Mouse (Mus musculus): ENCODE data around the gene Pkd2. TPM values are rescaled to one million over a fixed set of nuclear protein-coding genes. Genes with fewer than 3 reads are reported as not detected.

Pkd2 gene
- polyA plus RNA-seq, 1 experiment from 2014 or later = 11.0 TPM

GRCm38 (mm10) chr5:104425949-104426348, 33.3 kb upstream of the Pkd2 start:
- no peak overlapping the region for H3K4me2 ChIP-seq (replicated peaks; ENCODE audit: low read depth, low read length)
- H3K4me3 ChIP-seq (ENCODE audit: low read depth, low read length) = no peak overlapping the region
- no peak overlapping the region for H3K27ac ChIP-seq (ENCODE audit: low read length)
- no peaks in the 10 kb centered on the region for H3K36me3 ChIP-seq (ENCODE audit: insufficient read depth, low read length)
- no peak for ATAC-seq
- TF ChIP-seq CTCF (IDR thresholded peaks at IDR 0.05) (no peak), EP300 (IDR thresholded peaks at IDR 0.05) (no peak)
- 66% methylated on average over 8 of the region's 8 CpGs for WGBS
- no peaks in the 10 kb centered on the region for H3K9me3 ChIP-seq (ENCODE audit: low read length)
- no peak overlapping the region for H3K9ac ChIP-seq (replicated peaks; ENCODE audit: low read depth)
- no peak for DNase-seq (ENCODE audit: low spot score)
- no peaks in the 10 kb centered on the region for H3K27me3 ChIP-seq (replicated peaks; ENCODE audit: insufficient read depth, low read length)
- no peaks in the 10 kb centered on the region for H3K4me1 ChIP-seq (ENCODE audit: insufficient read depth, low read depth, low read length)

GRCm38 (mm10) chr5:104432886-104433285, 26.4 kb upstream of the Pkd2 start:
- WGBS = 31% methylated on average over 12 of the region's 12 CpGs
- H3K4me3 ChIP-seq (ENCODE audit: low read depth, low read length) = no peak overlapping the region
- peak; percentile 36 for DNase-seq (ENCODE audit: low spot score)
- H3K9me3 ChIP-seq (ENCODE audit: low read length) = no peaks in the 10 kb centered on the region
- no peak overlapping the region for H3K27ac ChIP-seq (ENCODE audit: low read length)
- no peak overlapping the region for H3K4me2 ChIP-seq (replicated peaks; ENCODE audit: low read depth, low read length)
- H3K9ac ChIP-seq (replicated peaks; ENCODE audit: low read depth) = no peak overlapping the region
- TF ChIP-seq EP300 (IDR thresholded peaks at IDR 0.05) (no peak), CTCF (IDR thresholded peaks at IDR 0.05) (peak; percentile 57)
- H3K27me3 ChIP-seq (replicated peaks; ENCODE audit: insufficient read depth, low read length) = no peaks in the 10 kb centered on the region
- no peaks in the 10 kb centered on the region for H3K36me3 ChIP-seq (ENCODE audit: insufficient read depth, low read length)
- H3K4me1 ChIP-seq (ENCODE audit: insufficient read depth, low read depth, low read length) = no peaks in the 10 kb centered on the region
- ATAC-seq = no peak

GRCm38 (mm10) chr5:104433968-104434565, 25.2 kb upstream of the Pkd2 start:
- H3K4me2 ChIP-seq (replicated peaks; ENCODE audit: low read depth, low read length) = no peak overlapping the region
- H3K4me3 ChIP-seq (ENCODE audit: low read depth, low read length) = no peak overlapping the region
- no peak overlapping the region for H3K27ac ChIP-seq (ENCODE audit: low read length)
- 37% methylated on average over 6 of the region's 6 CpGs for WGBS
- DNase-seq (ENCODE audit: low spot score) (no peak), ATAC-seq (no peak)
- H3K9me3 ChIP-seq (ENCODE audit: low read length) = no peaks in the 10 kb centered on the region
- H3K9ac ChIP-seq (replicated peaks; ENCODE audit: low read depth) = no peak overlapping the region
- no peaks in the 10 kb centered on the region for H3K36me3 ChIP-seq (ENCODE audit: insufficient read depth, low read length)
- no peaks in the 10 kb centered on the region for H3K4me1 ChIP-seq (ENCODE audit: insufficient read depth, low read depth, low read length)
- no peak for TF ChIP-seq EP300 (IDR thresholded peaks at IDR 0.05)
- TF ChIP-seq CTCF (IDR thresholded peaks at IDR 0.05) = no peak
- H3K27me3 ChIP-seq (replicated peaks; ENCODE audit: insufficient read depth, low read length) = no peaks in the 10 kb centered on the region

GRCm38 (mm10) chr5:104434835-104435301, 24.4 kb upstream of the Pkd2 start, which contains the start of gene Spp1:
Gene Spp1, plus strand, starts transcription at chr5:104435118.
- 52% methylated on average over 7 of the region's 7 CpGs for WGBS
- no peak for DNase-seq (ENCODE audit: low spot score)
- TF ChIP-seq CTCF (IDR thresholded peaks at IDR 0.05) (no peak), EP300 (IDR thresholded peaks at IDR 0.05) (no peak)
- no peak for ATAC-seq
- Histone ChIP-seq H3K4me2 (replicated peaks; ENCODE audit: low read depth, low read length) (no peak within 1 kb of the TSS), H3K9me3 (ENCODE audit: low read length) (no peaks in the 10 kb centered on the region), H3K27me3 (replicated peaks; ENCODE audit: insufficient read depth, low read length) (no peaks in the 10 kb centered on the region), H3K27ac (ENCODE audit: low read length) (no peak within 1 kb of the TSS), H3K4me1 (ENCODE audit: insufficient read depth, low read depth, low read length) (no peaks in the 10 kb centered on the region), H3K4me3 (ENCODE audit: low read depth, low read length) (no peak within 1 kb of the TSS), H3K36me3 (ENCODE audit: insufficient read depth, low read length) (no peaks in the 10 kb centered on the region), H3K9ac (replicated peaks; ENCODE audit: low read depth) (no peak within 1 kb of the TSS)

GRCm38 (mm10) chr5:104436406-104437076, 22.7 kb upstream of the Pkd2 start:
- H3K27me3 ChIP-seq (replicated peaks; ENCODE audit: insufficient read depth, low read length) = no peaks in the 10 kb centered on the region
- H3K36me3 ChIP-seq (ENCODE audit: insufficient read depth, low read length) = no peaks in the 10 kb centered on the region
- no peaks in the 10 kb centered on the region for H3K4me1 ChIP-seq (ENCODE audit: insufficient read depth, low read depth, low read length)
- 48% methylated on average over 7 of the region's 7 CpGs for WGBS
- no peak overlapping the region for H3K27ac ChIP-seq (ENCODE audit: low read length)
- H3K9me3 ChIP-seq (ENCODE audit: low read length) = no peaks in the 10 kb centered on the region
- no peak for TF ChIP-seq EP300 (IDR thresholded peaks at IDR 0.05)
- no peak for TF ChIP-seq CTCF (IDR thresholded peaks at IDR 0.05)
- no peak overlapping the region for H3K4me3 ChIP-seq (ENCODE audit: low read depth, low read length)
- ATAC-seq (no peak), DNase-seq (ENCODE audit: low spot score) (no peak)
- no peak overlapping the region for H3K9ac ChIP-seq (replicated peaks; ENCODE audit: low read depth)
- no peak overlapping the region for H3K4me2 ChIP-seq (replicated peaks; ENCODE audit: low read depth, low read length)

- Histone ChIP-seq H3K9me3 (ENCODE audit: low read length) (no peaks in the 10 kb centered on the region), H3K4me1 (ENCODE audit: insufficient read depth, low read depth, low read length) (no peaks in the 10 kb centered on the region), H3K4me3 (ENCODE audit: low read depth, low read length) (no peak overlapping the region), H3K27ac (ENCODE audit: low read length) (no peak overlapping the region), H3K9ac (replicated peaks; ENCODE audit: low read depth) (no peak overlapping the region), H3K36me3 (ENCODE audit: insufficient read depth, low read length) (no peaks in the 10 kb centered on the region), H3K4me2 (replicated peaks; ENCODE audit: low read depth, low read length) (no peak overlapping the region), H3K27me3 (replicated peaks; ENCODE audit: insufficient read depth, low read length) (no peaks in the 10 kb centered on the region)
- 69% methylated on average over 6 of the region's 6 CpGs for WGBS
- no peak for ATAC-seq
- no peak for DNase-seq (ENCODE audit: low spot score)
- TF ChIP-seq EP300 (IDR thresholded peaks at IDR 0.05) (no peak), CTCF (IDR thresholded peaks at IDR 0.05) (no peak)
Measured at GRCm38 (mm10) chr5:104442396-104442795, 16.9 kb upstream of the Pkd2 start.

All from lung, postnatal 0 days (tissue).